Mouse (Mus musculus): ENCODE data around the gene Zyg11b. TPM values are rescaled to one million over a fixed set of nuclear protein-coding genes. Genes with fewer than 3 reads are reported as not detected.
A peak's percentile ranks its signal among the peaks of the same experiment; 100 is the strongest.

Gene Zyg11b
- polyA plus RNA-seq, 1 experiment from 2014 or later = 14.6 TPM

GRCm38 (mm10) chr4:108338811-108339210, 37.9 kb upstream of the Zyg11b start:
- Histone ChIP-seq H3K4me3 (ENCODE audit: low read depth, low read length) (no peak overlapping the region), H3K4me1 (ENCODE audit: control insufficient read depth, insufficient read depth, low read length) (peaks cover 3% of the 10 kb centered on the region), H3K9ac (ENCODE audit: low read length) (no peak overlapping the region), H3K4me2 (ENCODE audit: low read depth, severe bottlenecking) (no peak overlapping the region), H3K9me3 (ENCODE audit: control insufficient read depth, low read length) (no peaks in the 10 kb centered on the region), H3K36me3 (ENCODE audit: control insufficient read depth, insufficient read depth, low read length) (peaks cover 11% of the 10 kb centered on the region), H3K27me3 (ENCODE audit: control insufficient read depth, insufficient read depth, low read length) (no peaks in the 10 kb centered on the region), H3K27ac (replicated peaks; ENCODE audit: low read depth, low read length) (no peak overlapping the region)
- no peak for DNase-seq (ENCODE audit: low spot score)
- no peak for ATAC-seq (ENCODE audit: insufficient number of reproducible peaks, low FRiP score, low TSS enrichment, low read depth)
- WGBS = 79% methylated on average over 10 of the region's 10 CpGs

- Histone ChIP-seq H3K4me3 (ENCODE audit: low read depth, low read length) (no peak overlapping the region), H3K4me2 (ENCODE audit: low read depth, severe bottlenecking) (no peak overlapping the region), H3K4me1 (ENCODE audit: control insufficient read depth, insufficient read depth, low read length) (peaks cover 3% of the 10 kb centered on the region), H3K27ac (replicated peaks; ENCODE audit: low read depth, low read length) (no peak overlapping the region), H3K36me3 (ENCODE audit: control insufficient read depth, insufficient read depth, low read length) (peaks cover 11% of the 10 kb centered on the region), H3K27me3 (ENCODE audit: control insufficient read depth, insufficient read depth, low read length) (no peaks in the 10 kb centered on the region), H3K9ac (ENCODE audit: low read length) (no peak overlapping the region), H3K9me3 (ENCODE audit: control insufficient read depth, low read length) (no peaks in the 10 kb centered on the region)
- ATAC-seq (ENCODE audit: insufficient number of reproducible peaks, low FRiP score, low TSS enrichment, low read depth) (no peak), DNase-seq (ENCODE audit: low spot score) (no peak)
- WGBS = 80% methylated on average over 9 of the region's 9 CpGs
Measured at GRCm38 (mm10) chr4:108338321-108338733, 37.4 kb upstream of the Zyg11b start.

DNA sequence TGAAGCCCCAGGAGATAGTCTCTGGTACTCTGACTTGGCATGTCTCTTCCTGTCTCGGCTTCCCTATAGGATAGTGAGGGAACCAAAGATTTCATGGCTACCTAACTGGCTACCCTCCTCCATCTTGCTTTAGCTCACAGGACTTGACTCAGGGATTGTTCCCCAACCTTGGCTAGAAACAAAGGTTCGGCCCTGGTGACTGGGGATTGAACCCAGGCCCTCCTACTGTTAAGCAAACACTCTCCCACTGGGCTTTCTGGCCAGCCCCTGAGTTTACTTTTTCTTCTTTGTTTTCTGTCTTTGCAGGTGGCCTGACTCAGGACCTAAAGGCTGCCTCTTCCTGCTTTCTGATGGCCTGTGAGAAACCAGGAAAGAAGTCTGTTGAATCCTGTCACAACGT, 36.9 kb upstream of the Zyg11b start:
- 75% methylated on average over 3 of the region's 3 CpGs for WGBS
- H3K4me1 ChIP-seq (ENCODE audit: control insufficient read depth, insufficient read depth, low read length) = peaks cover 3% of the 10 kb centered on the region
- ATAC-seq (ENCODE audit: insufficient number of reproducible peaks, low FRiP score, low TSS enrichment, low read depth) (no peak), DNase-seq (ENCODE audit: low spot score) (no peak)
- H3K4me2 ChIP-seq (ENCODE audit: low read depth, severe bottlenecking) = no peak overlapping the region
- peaks cover 11% of the 10 kb centered on the region for H3K36me3 ChIP-seq (ENCODE audit: control insufficient read depth, insufficient read depth, low read length)
- no peaks in the 10 kb centered on the region for H3K27me3 ChIP-seq (ENCODE audit: control insufficient read depth, insufficient read depth, low read length)
- H3K9me3 ChIP-seq (ENCODE audit: control insufficient read depth, low read length) = no peaks in the 10 kb centered on the region
- no peak overlapping the region for H3K4me3 ChIP-seq (ENCODE audit: low read depth, low read length)
- H3K27ac ChIP-seq (replicated peaks; ENCODE audit: low read depth, low read length) = no peak overlapping the region
- no peak overlapping the region for H3K9ac ChIP-seq (ENCODE audit: low read length)

GRCm38 (mm10) chr4:108336765-108337164, 35.9 kb upstream of the Zyg11b start:
- no peak for ATAC-seq (ENCODE audit: insufficient number of reproducible peaks, low FRiP score, low TSS enrichment, low read depth)
- peaks cover 13% of the 10 kb centered on the region for H3K36me3 ChIP-seq (ENCODE audit: control insufficient read depth, insufficient read depth, low read length)
- WGBS = 80% methylated on average over 2 of the region's 2 CpGs
- H3K4me1 ChIP-seq (ENCODE audit: control insufficient read depth, insufficient read depth, low read length) = peaks cover 3% of the 10 kb centered on the region
- no peaks in the 10 kb centered on the region for H3K27me3 ChIP-seq (ENCODE audit: control insufficient read depth, insufficient read depth, low read length)
- H3K4me3 ChIP-seq (ENCODE audit: low read depth, low read length) = no peak overlapping the region
- no peak overlapping the region for H3K27ac ChIP-seq (replicated peaks; ENCODE audit: low read depth, low read length)
- no peak overlapping the region for H3K4me2 ChIP-seq (ENCODE audit: low read depth, severe bottlenecking)
- DNase-seq (ENCODE audit: low spot score) = no peak
- no peaks in the 10 kb centered on the region for H3K9me3 ChIP-seq (ENCODE audit: control insufficient read depth, low read length)
- H3K9ac ChIP-seq (ENCODE audit: low read length) = no peak overlapping the region

DNA sequence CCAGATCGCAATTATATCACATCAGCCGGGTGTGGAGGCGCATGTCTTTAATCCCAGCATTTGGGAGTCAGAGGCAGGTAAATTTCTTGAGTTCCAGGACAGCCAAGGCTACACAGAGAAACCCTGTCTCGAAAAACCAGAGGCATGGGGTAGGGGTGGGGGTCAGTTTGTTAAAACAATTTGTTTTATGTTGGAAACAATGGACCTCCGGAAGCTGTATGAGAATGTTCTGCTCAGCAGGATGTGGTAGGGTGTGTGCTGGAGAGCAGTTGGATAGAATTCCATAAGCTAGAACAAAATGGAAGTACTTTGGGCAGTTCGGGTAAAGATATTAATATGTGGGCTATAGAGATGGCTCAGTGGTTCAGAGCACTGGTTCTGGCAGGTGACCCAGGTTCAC, 34.5 kb upstream of the Zyg11b start:
- WGBS = 96% methylated on average over 6 of the region's 6 CpGs

GRCm38 (mm10) chr4:108332041-108332440, 31.1 kb upstream of the Zyg11b start:
- 89% methylated on average over 9 of the region's 9 CpGs for whole genome bisulfite sequencing
- peaks cover 8% of the 10 kb centered on the region; the same call in 1 of the 2 replicates for H3K36me3 ChIP-seq (ENCODE audit: control insufficient read depth, insufficient read depth, low read length)
- ATAC-seq (ENCODE audit: insufficient number of reproducible peaks, low FRiP score, low TSS enrichment, low read depth) (no peak), DNase-seq (ENCODE audit: low spot score) (no peak)
- no peak overlapping the region for H3K9ac ChIP-seq (ENCODE audit: low read length)
- H3K9me3 ChIP-seq (ENCODE audit: control insufficient read depth, low read length) = no peaks in the 10 kb centered on the region
- H3K27ac ChIP-seq (replicated peaks; ENCODE audit: low read depth, low read length) = no peak overlapping the region
- H3K4me3 ChIP-seq (ENCODE audit: low read depth, low read length) = no peak overlapping the region
- no peaks in the 10 kb centered on the region for H3K27me3 ChIP-seq (ENCODE audit: control insufficient read depth, insufficient read depth, low read length)
- H3K4me2 ChIP-seq (ENCODE audit: low read depth, severe bottlenecking) = no peak overlapping the region
- no peaks in the 10 kb centered on the region for H3K4me1 ChIP-seq (ENCODE audit: control insufficient read depth, insufficient read depth, low read length)

More for the DNA sequence above, 34.5 kb upstream of the Zyg11b start:
- H3K27me3 ChIP-seq (ENCODE audit: control insufficient read depth, insufficient read depth, low read length) = no peaks in the 10 kb centered on the region
- H3K4me3 ChIP-seq (ENCODE audit: low read depth, low read length) = no peak overlapping the region
- peaks cover 11% of the 10 kb centered on the region for H3K36me3 ChIP-seq (ENCODE audit: control insufficient read depth, insufficient read depth, low read length)
- no peak for ATAC-seq (ENCODE audit: insufficient number of reproducible peaks, low FRiP score, low TSS enrichment, low read depth)
- H3K4me1 ChIP-seq (ENCODE audit: control insufficient read depth, insufficient read depth, low read length) = peaks cover 3% of the 10 kb centered on the region
- no peak overlapping the region for H3K27ac ChIP-seq (replicated peaks; ENCODE audit: low read depth, low read length)
- DNase-seq (ENCODE audit: low spot score) = no peak
- no peaks in the 10 kb centered on the region for H3K9me3 ChIP-seq (ENCODE audit: control insufficient read depth, low read length)
- no peak overlapping the region for H3K9ac ChIP-seq (ENCODE audit: low read length)
- no peak overlapping the region for H3K4me2 ChIP-seq (ENCODE audit: low read depth, severe bottlenecking)

- Histone ChIP-seq H3K4me1 (ENCODE audit: control insufficient read depth, insufficient read depth, low read length) (no peaks in the 10 kb centered on the region), H3K27me3 (ENCODE audit: control insufficient read depth, insufficient read depth, low read length) (no peaks in the 10 kb centered on the region), H3K4me3 (ENCODE audit: low read depth, low read length) (no peak overlapping the region), H3K9me3 (ENCODE audit: control insufficient read depth, low read length) (no peaks in the 10 kb centered on the region), H3K9ac (ENCODE audit: low read length) (no peak overlapping the region), H3K27ac (replicated peaks; ENCODE audit: low read depth, low read length) (no peak overlapping the region), H3K4me2 (ENCODE audit: low read depth, severe bottlenecking) (no peak overlapping the region), H3K36me3 (ENCODE audit: control insufficient read depth, insufficient read depth, low read length) (peaks cover 5% of the 10 kb centered on the region; the same call in 1 of the 2 replicates)
- ATAC-seq (ENCODE audit: insufficient number of reproducible peaks, low FRiP score, low TSS enrichment, low read depth) (no peak), DNase-seq (ENCODE audit: low spot score) (no peak)
- WGBS = 97% methylated on average over 6 of the region's 6 CpGs
Measured at GRCm38 (mm10) chr4:108329840-108330239, 28.9 kb upstream of the Zyg11b start.

- Histone ChIP-seq H3K9me3 (ENCODE audit: control insufficient read depth, low read length) (no peaks in the 10 kb centered on the region), H3K4me2 (ENCODE audit: low read depth, severe bottlenecking) (peak within 1 kb of the TSS; percentile 51), H3K9ac (ENCODE audit: low read length) (peak within 1 kb of the TSS; percentile 67), H3K36me3 (ENCODE audit: control insufficient read depth, insufficient read depth, low read length) (peaks cover 5% of the 10 kb centered on the region; the same call in 1 of the 2 replicates), H3K27me3 (ENCODE audit: control insufficient read depth, insufficient read depth, low read length) (no peaks in the 10 kb centered on the region), H3K27ac (replicated peaks; ENCODE audit: low read depth, low read length) (peak within 1 kb of the TSS; percentile 78), H3K4me1 (ENCODE audit: control insufficient read depth, insufficient read depth, low read length) (no peaks in the 10 kb centered on the region), H3K4me3 (ENCODE audit: low read depth, low read length) (peak within 1 kb of the TSS; percentile 67)
- under 1% methylated on average over 45 of the region's 45 CpGs for WGBS
- peak; percentile 99 for DNase-seq (ENCODE audit: low spot score)
- ATAC-seq (ENCODE audit: insufficient number of reproducible peaks, low FRiP score, low TSS enrichment, low read depth) = peak; percentile 92
Measured at GRCm38 (mm10) chr4:108327730-108328484, 27.0 kb upstream of the Zyg11b start, which contains the start of gene Coa7. Gene Coa7, plus strand, starts transcription at chr4:108328140.

Data from limb, embryonic 11.5 days (tissue).